Mouse (Mus musculus) heart, embryonic 14.5 days (tissue): Measurements from ENCODE around the gene Trcg1. TPM values are rescaled to one million over a fixed set of nuclear protein-coding genes. Genes with fewer than 3 reads are reported as not detected.

ENCODE experiments used
- ATAC-seq: fragments of 200-750 bp; cut with Nextera tagmentation; 2 replicates; pipeline ENCODE4 v1.8.0; 2017; ENCODE audit warnings: low read depth, moderate TSS enrichment; ENCODE audit not compliant: insufficient number of reproducible peaks, insufficient read depth, low FRiP score
- H3K27ac ChIP-seq, 2 experiments: fragments of 200-500 bp in 1 of 2; fragments of 300-500 bp in 1 of 2; sonication (generic) in 1 of 2; replicated peaks in 1 of 2; 2 replicates each; pipeline ENCODE4 v1.5.1; 2012 to 2014; ENCODE audit warnings: low read depth in 2 of 2, low read length in 2 of 2, control low read depth in 1 of 2, mild to moderate bottlenecking in 1 of 2, mixed read lengths in 1 of 2; ENCODE audit not compliant: control insufficient read depth in 1 of 2, insufficient read depth in 1 of 2
- H3K27me3 ChIP-seq: fragments of 300-500 bp; sonication (generic); 2 replicates; pipeline ENCODE4 v1.6.1; 2014; ENCODE audit warnings: mild to moderate bottlenecking, low read length, control low read depth; ENCODE audit not compliant: control insufficient read depth, insufficient read depth
- H3K36me3 ChIP-seq: fragments of 300-500 bp; sonication (generic); 2 replicates; pipeline ENCODE4 v1.6.1; 2014; ENCODE audit warnings: mild to moderate bottlenecking, control low read depth, low read length, mixed read lengths; ENCODE audit not compliant: control insufficient read depth, insufficient read depth
- H3K4me1 ChIP-seq, 2 experiments: fragments of 200-500 bp in 1 of 2; fragments of 300-500 bp in 1 of 2; sonication (generic) in 1 of 2; 2 replicates each; pipeline ENCODE4 v1.6.1; 2012 to 2014; ENCODE audit warnings: low read length in 2 of 2, control low read depth in 1 of 2, mixed read lengths in 1 of 2; ENCODE audit not compliant: control insufficient read depth in 2 of 2, insufficient read depth in 2 of 2
- H3K4me2 ChIP-seq: fragments of 300-500 bp; sonication (generic); 2 replicates; pipeline ENCODE4 v1.6.1; 2014; ENCODE audit warnings: mild to moderate bottlenecking, low read length
- H3K4me3 ChIP-seq, 2 experiments: fragments of 200-500 bp in 1 of 2; fragments of 300-500 bp in 1 of 2; sonication (generic) in 1 of 2; 2 replicates each; pipeline ENCODE4 v1.5.1; 2012 to 2014; ENCODE audit warnings: low read length in 2 of 2, mild to moderate bottlenecking in 2 of 2, control low read depth in 1 of 2, low read depth in 1 of 2, moderate library complexity in 1 of 2; ENCODE audit not compliant: control insufficient read depth in 1 of 2, insufficient read depth in 1 of 2
- H3K9ac ChIP-seq: fragments of 300-500 bp; sonication (generic); 2 replicates; pipeline ENCODE4 v1.6.1; 2014; ENCODE audit warnings: mild to moderate bottlenecking, low read length
- H3K9me3 ChIP-seq: fragments of 300-500 bp; sonication (generic); 2 replicates; pipeline ENCODE4 v1.6.1; 2016; ENCODE audit warnings: low read length, control low read depth; ENCODE audit not compliant: control insufficient read depth
- WGBS: fragments of 180-500 bp; shearing (Covaris S2); extraction: QIAGEN DNeasy Blood & Tissue Kit; methylation state at CpG from one replicate; pipeline ENCODE4 v1.1.7; 2014; 5-methylcytosine and 5-hydroxymethylcytosine counted together
- polyA plus RNA-seq: library from polyadenylated mRNA; unstranded; fragments of >200 nt; fragmentation: Nextera tagmentation; extraction: Ambion mirVana; gene quantifications from 2 replicates; pipeline ENCODE4 v1.2.1, GENCODE M21; 2014

The Trcg1 gene
- polyA plus RNA-seq, 1 experiment from 2014 or later = not detected

- Histone ChIP-seq H3K4me2 (no peak overlapping the region), H3K27ac (no peak overlapping the region), H3K4me1 (peaks cover 0 to 5% of the 10 kb centered on the region in 2 experiments; a peak in 2 of 4 replicates), H3K27me3 (peaks cover 2% of the 10 kb centered on the region; the same call in 1 of the 2 replicates), H3K36me3 (no peaks in the 10 kb centered on the region), H3K9ac (no peak overlapping the region), H3K4me3 (no peak overlapping the region), H3K9me3 (no peaks in the 10 kb centered on the region)
- no peak for ATAC-seq
- WGBS = 52% methylated on average over 5 of the region's 5 CpGs
Measured at GRCm38 (mm10) chr9:57227203-57227602, 9.2 kb upstream of the Trcg1 start.

- 72% methylated on average over 4 of the region's 4 CpGs for WGBS
- peaks cover 0 to 5% of the 10 kb centered on the region in 2 experiments; a peak in 2 of 4 replicates for H3K4me1 ChIP-seq
- H3K9me3 ChIP-seq = no peaks in the 10 kb centered on the region
- H3K9ac ChIP-seq = no peak overlapping the region
- no peak for ATAC-seq
- H3K4me2 ChIP-seq = no peak overlapping the region
- H3K27me3 ChIP-seq = peaks cover 2% of the 10 kb centered on the region; the same call in 1 of the 2 replicates
- H3K27ac ChIP-seq = no peak overlapping the region
- H3K4me3 ChIP-seq = no peak overlapping the region
- no peaks in the 10 kb centered on the region for H3K36me3 ChIP-seq
Measured at GRCm38 (mm10) chr9:57228186-57228585, 8.2 kb upstream of the Trcg1 start.

- Histone ChIP-seq H3K27me3 (peaks cover 2% of the 10 kb centered on the region; the same call in 1 of the 2 replicates), H3K4me1 (peaks cover 0 to 7% of the 10 kb centered on the region in 2 experiments; a peak in 2 of 4 replicates), H3K27ac (no peak overlapping the region), H3K4me3 (no peak overlapping the region), H3K36me3 (no peaks in the 10 kb centered on the region), H3K9me3 (no peaks in the 10 kb centered on the region), H3K4me2 (no peak overlapping the region), H3K9ac (no peak overlapping the region)
- WGBS = 85% methylated on average over 4 of the region's 4 CpGs
- no peak for ATAC-seq
Measured at GRCm38 (mm10) chr9:57229726-57230125, 6.6 kb upstream of the Trcg1 start.

GRCm38 (mm10) chr9:57230146-57230783, 6.1 kb upstream of the Trcg1 start:
- no peak overlapping the region for H3K9ac ChIP-seq
- H3K9me3 ChIP-seq = no peaks in the 10 kb centered on the region
- H3K4me2 ChIP-seq = no peak overlapping the region
- H3K27ac ChIP-seq = no peak overlapping the region
- ATAC-seq = no peak
- peaks cover 2% of the 10 kb centered on the region; the same call in 1 of the 2 replicates for H3K27me3 ChIP-seq
- H3K36me3 ChIP-seq = no peaks in the 10 kb centered on the region
- H3K4me1 ChIP-seq = peaks cover 0 to 7% of the 10 kb centered on the region in 2 experiments; a peak in 2 of 4 replicates
- H3K4me3 ChIP-seq = no peak overlapping the region
- WGBS = 69% methylated on average over 9 of the region's 9 CpGs

- ATAC-seq = no peak
- no peak overlapping the region for H3K9ac ChIP-seq
- H3K4me2 ChIP-seq = no peak overlapping the region
- no peaks in the 10 kb centered on the region for H3K9me3 ChIP-seq
- no peaks in the 10 kb centered on the region for H3K36me3 ChIP-seq
- no peak overlapping the region for H3K27ac ChIP-seq
- H3K4me3 ChIP-seq = no peak overlapping the region
- H3K27me3 ChIP-seq = peaks cover 2% of the 10 kb centered on the region; the same call in 1 of the 2 replicates
- 75% methylated on average over 8 of the region's 8 CpGs for WGBS
- peaks cover 0 to 4% of the 10 kb centered on the region in 2 experiments; a peak in 2 of 4 replicates for H3K4me1 ChIP-seq
Measured at GRCm38 (mm10) chr9:57231536-57232255, 4.7 kb upstream of the Trcg1 start.

- 80% methylated on average over 5 of the region's 5 CpGs for WGBS
- Histone ChIP-seq H3K4me2 (no peak overlapping the region), H3K4me3 (no peak overlapping the region), H3K4me1 (peaks cover 0 to 4% of the 10 kb centered on the region in 2 experiments; a peak in 2 of 4 replicates), H3K27ac (no peak overlapping the region), H3K27me3 (peaks cover 2% of the 10 kb centered on the region; the same call in 1 of the 2 replicates), H3K36me3 (no peaks in the 10 kb centered on the region), H3K9me3 (no peaks in the 10 kb centered on the region), H3K9ac (no peak overlapping the region)
- no peak for ATAC-seq
Measured at GRCm38 (mm10) chr9:57232341-57232940, 3.9 kb upstream of the Trcg1 start.

GRCm38 (mm10) chr9:57233142-57233541, 3.2 kb upstream of the Trcg1 start:
- Histone ChIP-seq H3K4me3 (no peak overlapping the region), H3K27me3 (peaks cover 2% of the 10 kb centered on the region; the same call in 1 of the 2 replicates), H3K4me1 (peaks cover 0 to 4% of the 10 kb centered on the region in 2 experiments; a peak in 2 of 4 replicates), H3K9ac (no peak overlapping the region), H3K27ac (no peak overlapping the region), H3K36me3 (no peaks in the 10 kb centered on the region), H3K9me3 (no peaks in the 10 kb centered on the region), H3K4me2 (no peak overlapping the region)
- ATAC-seq = no peak
- 25% methylated on average over 6 of the region's 6 CpGs for WGBS
